Mouse (Mus musculus) embryo, embryonic 11.5 days (tissue): ENCODE results near the gene Msl2.

Experiments used
- DNase-seq: peaks from one replicate; pipeline ENCODE4 v3.0.0-alpha.2; 2012; ENCODE audit warnings: low read depth, low spot score

Gene Msl2

GRCm38 (mm10) chr9:101152872-101153271 lies 79.0 kb downstream of the Msl2 start:
- DNase-seq: no peak
